Comparison of ENCODE assay signal across 17 mouse cellular contexts in genomic region chr8:105774498-105774897, GRCm38 (mm10). TPM values are rescaled to one million over a fixed set of nuclear protein-coding genes. Genes with fewer than 3 reads are reported as not detected.
"Had no signal": no experiment of that assay in that cellular context is flagged by ENCODE, and none has a peak within 500 bp of the region (broad histone marks: within the 10 kb centered on the region; RNA-seq: fewer than 3 reads in every experiment).

No protein-coding gene starts in this region.

- H3K27ac ChIP-seq: intestine, embryonic 15.5 days; limb, embryonic 13.5 days; liver, embryonic 14.5 days; midbrain, embryonic 13.5 days; neural tube, embryonic 15.5 days had no signal

- ATAC-seq: intestine, embryonic 15.5 days; lung, postnatal 0 days; midbrain, embryonic 13.5 days had no signal

- DNase-seq: kidney, adult 18-20 months; kidney, postnatal 10 days; kidney, postnatal 4 days; lung, adult 18-20 months; lung, postnatal 36 days; right cerebral cortex, postnatal 14 days; thymus, postnatal 4 days had no signal

- H3K9me3 ChIP-seq: intestine, embryonic 15.5 days; limb, embryonic 13.5 days; midbrain, embryonic 13.5 days; neural tube, embryonic 15.5 days had no signal

- H3K9ac ChIP-seq: intestine, embryonic 15.5 days; limb, embryonic 13.5 days; liver, embryonic 14.5 days; midbrain, embryonic 13.5 days; neural tube, embryonic 15.5 days had no signal

- H3K4me3 ChIP-seq: intestine, embryonic 15.5 days; limb, embryonic 13.5 days; midbrain, embryonic 13.5 days; myocyte; neural tube, embryonic 15.5 days had no signal

- H3K4me1 ChIP-seq: intestine, embryonic 15.5 days; limb, embryonic 13.5 days; midbrain, embryonic 13.5 days; neural tube, embryonic 15.5 days had no signal

- H3K27me3 ChIP-seq: intestine, embryonic 15.5 days; limb, embryonic 13.5 days; midbrain, embryonic 13.5 days; neural tube, embryonic 15.5 days had no signal

- H3K4me2 ChIP-seq: intestine, embryonic 15.5 days; limb, embryonic 13.5 days; midbrain, embryonic 13.5 days; neural tube, embryonic 15.5 days had no signal

RNA-seq across cellular contexts. Expression of gene Tsnaxip1, which starts 53.0 kb away (rescaled TPM):
- total RNA-seq: liver, adult 2 months; megakaryocyte progenitor cell, adult 5-6 weeks had no signal
- polyA plus RNA-seq: intestine, embryonic 15.5 days; liver, adult 2 months; small intestine, adult 2 months had no signal
